Mouse (Mus musculus): ENCODE results near the gene Ilk. TPM values are rescaled to one million over a fixed set of nuclear protein-coding genes. Genes with fewer than 3 reads are reported as not detected.

The Ilk gene
- 343 and 379 TPM in 2 replicates for polyA plus RNA-seq (2015; fragmentation: Nextera tagmentation; extraction: Ambion mirVana)

DNA sequence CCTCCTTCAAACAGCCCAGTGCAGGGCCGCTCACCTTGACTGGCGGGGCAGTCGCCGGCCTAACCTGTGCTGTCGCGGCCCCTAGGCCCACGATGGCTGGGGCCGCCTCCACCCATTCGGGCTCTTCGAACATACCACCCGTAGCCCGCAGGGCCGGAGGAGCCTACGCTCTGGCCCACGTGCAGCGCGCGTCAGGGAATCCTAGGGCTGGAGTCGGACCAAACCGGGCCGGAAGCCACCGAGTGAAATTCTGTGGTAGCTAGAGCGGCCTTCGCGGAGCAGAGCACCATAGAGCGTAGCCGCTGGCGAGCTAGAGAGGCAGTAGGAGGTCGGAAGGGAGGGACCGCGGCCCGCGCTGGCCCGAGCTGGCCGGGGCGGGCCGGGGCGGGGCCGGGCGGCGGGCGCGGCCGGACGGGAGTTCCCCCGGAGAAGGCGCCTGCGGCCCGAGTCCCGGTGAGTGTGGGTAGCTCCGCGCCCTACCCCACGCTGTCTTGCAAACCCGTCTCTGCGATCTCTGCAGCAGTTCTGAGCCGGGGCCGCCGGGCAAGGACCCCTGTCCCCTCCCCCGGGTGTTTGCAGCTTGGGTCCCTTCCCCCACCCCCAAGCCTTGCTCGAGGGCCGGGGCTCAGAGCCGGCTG, at the start of gene Ilk:
Gene Ilk, plus strand, starts transcription at position 329 of the 638 bp plus-strand sequence.

GRCm38 (mm10) chr7:105736911-105737521, 624 bp downstream of the Ilk start, which contains the start of gene Rrp8:
Gene Rrp8 (minus strand): TSS chr7:105737385.

DNA sequence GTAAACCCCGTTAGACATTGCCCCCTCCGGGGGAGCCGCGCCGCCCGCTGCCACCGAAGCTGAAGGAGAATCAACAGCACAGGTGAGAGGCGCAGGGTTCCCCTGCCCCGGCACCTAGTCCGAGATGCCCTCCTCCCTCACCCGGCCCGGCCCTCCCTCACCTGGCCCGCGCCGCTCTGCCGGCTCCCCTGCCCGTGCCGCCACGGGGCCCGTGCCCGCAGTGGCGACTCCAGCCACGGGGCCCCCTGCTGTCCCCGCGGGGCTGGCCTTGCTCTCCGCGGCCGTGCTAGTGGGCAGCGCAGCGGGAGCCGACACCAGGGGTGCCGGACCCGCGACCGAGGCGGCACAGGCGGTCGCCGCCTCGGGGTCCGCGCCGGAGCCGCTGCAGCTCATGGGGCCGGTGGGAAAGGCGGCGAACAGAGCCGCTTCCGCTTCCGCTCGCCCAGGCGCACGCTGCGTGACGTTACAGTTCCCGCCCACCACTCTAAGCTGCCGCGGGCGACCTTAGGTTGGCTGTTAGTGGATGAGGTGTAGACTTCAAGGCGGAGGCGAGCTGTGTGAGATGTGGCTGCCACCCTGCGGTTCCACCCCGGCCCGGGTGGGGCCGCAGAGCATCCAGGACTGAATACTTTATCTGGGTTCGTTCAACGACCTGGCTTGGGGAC, 7.7 kb downstream of the Ilk start, which contains the start of gene Taf10:
Gene Taf10, minus strand, starts transcription at position 436 of the 665 bp plus-strand sequence.

DNA sequence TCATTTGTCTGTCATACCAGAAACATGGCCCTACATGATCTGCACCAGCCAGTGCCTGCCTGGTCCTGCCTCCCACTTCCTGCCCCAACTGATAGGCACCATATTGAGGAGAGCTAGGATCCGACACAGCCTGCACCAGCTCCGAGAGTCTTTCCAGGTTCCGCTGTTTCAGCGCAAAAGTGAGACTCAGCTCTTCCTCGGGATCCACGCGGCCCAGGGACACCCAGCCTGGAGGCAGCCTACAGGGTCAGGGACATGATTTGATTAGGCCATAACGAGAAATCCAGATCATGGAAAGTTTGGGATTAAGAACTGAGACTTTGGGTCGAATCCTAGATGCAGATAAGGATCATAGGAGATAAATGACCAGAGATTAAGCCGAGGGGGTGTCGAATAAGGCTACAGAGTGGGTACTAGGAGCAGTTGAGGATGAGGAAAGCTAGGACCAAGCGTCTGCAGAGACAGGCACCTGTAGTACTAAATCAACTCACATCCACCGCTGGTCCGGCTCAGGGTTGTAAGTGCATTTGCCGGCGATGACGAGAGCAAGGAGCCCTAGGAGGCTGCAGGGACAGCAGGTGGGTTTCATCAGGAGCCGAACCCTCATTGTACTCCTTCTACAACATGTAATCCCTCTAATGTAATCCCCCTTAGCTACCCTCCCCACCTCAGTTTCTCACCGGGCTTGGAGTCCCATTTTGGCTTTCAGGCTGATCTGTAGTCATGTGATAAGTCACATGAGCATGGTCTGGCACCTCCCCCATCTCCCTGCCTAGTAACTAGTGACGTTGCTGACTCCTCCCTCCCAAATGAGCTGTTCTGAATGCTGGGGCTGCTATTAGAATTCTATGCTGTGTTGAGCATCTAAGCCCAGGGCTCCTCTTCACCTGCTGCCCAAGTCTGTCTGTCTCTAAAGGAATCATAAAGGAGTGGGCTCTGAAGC, 15.4 kb downstream of the Ilk start, which contains the start of gene Tpp1:
Gene Tpp1, minus strand, starts transcription at position 745 of the 943 bp plus-strand sequence.

DNA sequence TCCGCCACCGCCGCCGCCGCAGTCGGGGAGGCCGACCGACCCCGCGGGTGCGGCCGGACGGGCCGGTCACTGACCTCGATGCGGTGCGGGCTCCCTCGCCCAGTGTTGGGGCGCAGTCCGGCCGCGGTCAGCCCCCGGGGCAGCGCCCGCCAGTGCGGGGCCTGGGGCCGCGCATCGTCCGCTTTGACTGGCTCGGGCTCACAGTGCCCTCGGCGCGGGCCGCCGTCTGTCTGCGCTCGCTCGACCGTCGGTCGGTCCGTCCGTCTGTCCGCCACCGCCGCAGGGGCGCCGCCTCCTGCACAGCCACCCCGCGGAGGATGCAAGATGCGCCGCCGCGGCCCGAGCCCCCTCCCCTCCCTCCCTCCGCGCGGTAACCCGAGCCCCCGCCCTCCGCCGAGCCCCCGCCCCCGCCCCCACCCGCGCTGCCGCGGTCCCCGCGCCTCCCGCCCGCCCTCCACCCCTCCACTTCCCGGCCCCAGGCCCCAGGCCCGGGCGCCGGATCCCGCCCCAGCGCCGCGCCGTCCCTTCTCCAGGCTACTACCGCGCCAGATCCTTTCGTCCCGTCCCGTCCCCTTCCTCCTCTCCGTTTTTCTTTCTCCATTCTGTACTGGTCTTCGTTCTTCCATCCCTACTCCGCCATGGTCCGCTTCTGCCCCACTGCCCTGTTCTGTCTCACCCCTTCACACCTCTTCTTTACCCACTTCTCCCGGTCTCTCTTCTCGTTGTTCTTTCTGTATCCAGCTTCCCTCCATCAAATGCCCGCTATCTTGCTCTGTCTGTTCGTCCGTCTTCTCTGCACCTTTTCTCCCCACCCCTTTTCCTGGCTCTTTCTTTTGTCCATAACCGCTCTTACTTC, 51.1 kb downstream of the Ilk start, which contains the start of gene Dchs1:
Gene Dchs1, minus strand, starts transcription at position 370 of the 856 bp plus-strand sequence.

Other genes starting within 250 kb of the Ilk start
- gene Smpd1, start 182.2 kb upstream of the Ilk start, polyA plus RNA-seq (2015; fragmentation: Nextera tagmentation; extraction: Ambion mirVana), result 41.9 and 44.7 TPM in 2 replicates
- gene Apbb1, start 154.9 kb upstream of the Ilk start, polyA plus RNA-seq (2015; fragmentation: Nextera tagmentation; extraction: Ambion mirVana), result 15.7 and 18.3 TPM in 2 replicates
- gene Hpx, start 136.5 kb upstream of the Ilk start, polyA plus RNA-seq (2015; fragmentation: Nextera tagmentation; extraction: Ambion mirVana), result 0.54 and 0.94 TPM in 2 replicates
- 15.6 and 17.9 TPM in 2 replicates for gene Trim3, start 103.0 kb upstream of the Ilk start, polyA plus RNA-seq (2015; fragmentation: Nextera tagmentation; extraction: Ambion mirVana)
- gene Timm10b, start 96.5 kb upstream of the Ilk start, polyA plus RNA-seq (2015; fragmentation: Nextera tagmentation; extraction: Ambion mirVana), result 179 and 197 TPM in 2 replicates
- gene Arfip2, start 96.2 kb upstream of the Ilk start, polyA plus RNA-seq (2015; fragmentation: Nextera tagmentation; extraction: Ambion mirVana), result 32.8 and 41.9 TPM in 2 replicates
- 37.9 and 39.9 TPM in 2 replicates for gene Gm45799, start 96.0 kb upstream of the Ilk start, polyA plus RNA-seq (2015; fragmentation: Nextera tagmentation; extraction: Ambion mirVana)
- 0.46 and 0.71 TPM in 2 replicates for gene Dnhd1, start 85.8 kb upstream of the Ilk start, polyA plus RNA-seq (2015; fragmentation: Nextera tagmentation; extraction: Ambion mirVana)
- 16.4 and 21.1 TPM in 2 replicates for gene Rrp8, start 793 bp downstream of the Ilk start, polyA plus RNA-seq (2015; fragmentation: Nextera tagmentation; extraction: Ambion mirVana)
- 75.4 and 75.7 TPM in 2 replicates for gene Taf10, start 7.8 kb downstream of the Ilk start, polyA plus RNA-seq (2015; fragmentation: Nextera tagmentation; extraction: Ambion mirVana)
- 45.6 and 54.1 TPM in 2 replicates for gene Tpp1, start 15.6 kb downstream of the Ilk start, polyA plus RNA-seq (2015; fragmentation: Nextera tagmentation; extraction: Ambion mirVana)
- 3.5 TPM in 2 replicates for gene Dchs1, start 51.1 kb downstream of the Ilk start, polyA plus RNA-seq (2015; fragmentation: Nextera tagmentation; extraction: Ambion mirVana)
- 334 and 340 TPM in 2 replicates for gene Mrpl17, start 74.5 kb downstream of the Ilk start, polyA plus RNA-seq (2015; fragmentation: Nextera tagmentation; extraction: Ambion mirVana)
- gene Gm4070, start 217.4 kb downstream of the Ilk start, polyA plus RNA-seq (2015; fragmentation: Nextera tagmentation; extraction: Ambion mirVana), result 1.3 TPM in 1 of 2 replicates, not detected in the other